Mouse (Mus musculus) embryonic facial prominence, embryonic 11.5 days (tissue): ENCODE measurements around the gene 4930455H04Rik. TPM values are rescaled to one million over a fixed set of nuclear protein-coding genes. Genes with fewer than 3 reads are reported as not detected.

Experiments
- ATAC-seq: fragments of 200-750 bp; cut with Nextera tagmentation; replicated peaks from 2 replicates; pipeline ENCODE4 v1.8.0; 2017; ENCODE audit warnings: low read depth; ENCODE audit not compliant: insufficient number of reproducible peaks, low FRiP score, low TSS enrichment
- DNase-seq: peaks from one replicate; pipeline ENCODE4 v3.0.0-alpha.2; 2015; ENCODE audit warnings: low spot score
- H3K27ac ChIP-seq: fragments of 300-500 bp; sonication (generic); replicated peaks from 2 replicates; pipeline ENCODE4 v1.5.1; 2014; ENCODE audit warnings: mild to moderate bottlenecking, low read depth, low read length, control low read depth
- H3K27me3 ChIP-seq: fragments of 300-500 bp; sonication (generic); 2 replicates; pipeline ENCODE4 v1.6.1; 2014; ENCODE audit warnings: mild to moderate bottlenecking, low read length, moderate library complexity, mixed read lengths; ENCODE audit not compliant: control insufficient read depth, insufficient read depth
- H3K36me3 ChIP-seq: fragments of 300-500 bp; sonication (generic); replicated peaks from 2 replicates; pipeline ENCODE4 v1.6.1; 2014; ENCODE audit warnings: low read depth, mild to moderate bottlenecking, low read length, moderate library complexity, mixed read lengths; ENCODE audit not compliant: control insufficient read depth, insufficient read depth
- H3K4me1 ChIP-seq: fragments of 300-500 bp; sonication (generic); 2 replicates; pipeline ENCODE4 v1.6.1; 2014; ENCODE audit warnings: low read length, mixed read lengths; ENCODE audit not compliant: control insufficient read depth, insufficient read depth
- H3K4me2 ChIP-seq: fragments of 300-500 bp; sonication (generic); 2 replicates; pipeline ENCODE4 v1.6.1; 2014; ENCODE audit warnings: low read depth, mild to moderate bottlenecking, control low read depth, low read length, moderate library complexity
- H3K4me3 ChIP-seq: fragments of 300-500 bp; sonication (generic); 2 replicates; pipeline ENCODE4 v1.5.1; 2014; ENCODE audit warnings: low read depth, low read length, control low read depth
- H3K9ac ChIP-seq: fragments of 300-500 bp; sonication (generic); replicated peaks from 2 replicates; pipeline ENCODE4 v1.6.1; 2014; ENCODE audit warnings: mild to moderate bottlenecking, control low read depth, low read length
- H3K9me3 ChIP-seq: fragments of 300-500 bp; sonication (generic); replicated peaks from 2 replicates; pipeline ENCODE4 v1.6.1; 2016; ENCODE audit warnings: mild to moderate bottlenecking, low read length, inconsistent platforms, mixed read lengths; ENCODE audit not compliant: control insufficient read depth
- WGBS: fragments of 180-500 bp; shearing (Covaris S2); extraction: QIAGEN DNeasy Blood & Tissue Kit; methylation state at CpG from one replicate; pipeline ENCODE4 v1.1.7; 2014; 5-methylcytosine and 5-hydroxymethylcytosine counted together
- polyA plus RNA-seq: library from polyadenylated mRNA; unstranded; fragments of >200 nt; fragmentation: Nextera tagmentation; extraction: Ambion mirVana; gene quantifications from 2 replicates; pipeline ENCODE4 v1.2.1, GENCODE M21; 2014

4930455H04Rik gene
- polyA plus RNA-seq, 1 experiment from 2014 or later, result not detected

- Histone ChIP-seq H3K9me3 (no peaks in the 10 kb centered on the region), H3K4me3 (no peak overlapping the region), H3K9ac (no peak overlapping the region), H3K27me3 (no peaks in the 10 kb centered on the region), H3K27ac (no peak overlapping the region), H3K4me2 (no peak overlapping the region), H3K4me1 (no peaks in the 10 kb centered on the region), H3K36me3 (no peaks in the 10 kb centered on the region)
- DNase-seq, result no peak
- no peak for ATAC-seq
- WGBS, result 75% methylated on average over 6 of the region's 6 CpGs
These were observed 25.3 kb upstream of the 4930455H04Rik start for GRCm38 (mm10) chr3:116942751-116943150.

DNA sequence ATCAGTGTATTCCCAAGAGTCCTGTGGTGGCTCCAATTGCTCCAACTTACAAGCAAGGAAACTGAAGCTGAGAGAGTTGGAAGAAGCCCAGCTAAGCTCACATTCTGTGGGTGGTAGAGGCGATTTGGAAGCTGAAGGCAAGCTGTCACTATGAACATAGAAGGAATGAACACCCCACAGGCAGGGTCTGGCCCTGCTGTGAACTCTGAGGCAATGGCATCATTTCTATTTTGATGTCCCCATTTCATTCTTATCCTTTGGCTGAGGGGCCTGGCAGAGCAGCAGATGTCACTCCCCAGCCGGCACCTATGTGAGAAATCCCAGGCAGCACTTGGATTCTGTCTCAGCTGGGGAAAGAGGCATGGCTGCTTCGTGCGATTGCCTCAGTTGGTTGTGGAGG lies 24.6 kb upstream of the 4930455H04Rik start:
- WGBS, result 87% methylated on average over 4 of the region's 4 CpGs
- Histone ChIP-seq H3K27me3 (no peaks in the 10 kb centered on the region), H3K36me3 (no peaks in the 10 kb centered on the region), H3K4me2 (no peak overlapping the region), H3K9ac (no peak overlapping the region), H3K9me3 (no peaks in the 10 kb centered on the region), H3K4me1 (no peaks in the 10 kb centered on the region), H3K27ac (no peak overlapping the region), H3K4me3 (no peak overlapping the region)
- DNase-seq, result no peak
- ATAC-seq, result no peak

DNA sequence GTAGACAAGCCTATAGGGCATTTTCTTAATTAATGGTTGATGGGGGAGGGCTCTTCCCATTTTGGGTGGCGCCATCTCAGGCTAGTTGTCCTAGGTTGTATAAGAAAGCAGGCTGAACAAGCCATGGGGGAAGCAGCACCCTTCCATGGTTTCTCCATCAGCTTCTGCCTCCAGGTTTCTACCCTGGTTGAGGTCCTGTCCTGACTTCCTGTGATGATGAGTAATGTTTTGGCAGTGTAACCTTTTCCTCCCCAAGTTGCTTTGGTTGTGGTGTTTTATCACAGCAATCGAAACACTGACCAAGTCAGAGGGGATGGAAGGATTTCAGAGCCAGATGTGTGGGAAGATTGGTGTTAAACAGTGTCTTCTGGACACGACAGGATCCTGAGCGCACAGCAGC lies 21.6 kb upstream of the 4930455H04Rik start:
- Histone ChIP-seq H3K9ac (no peak overlapping the region), H3K36me3 (no peaks in the 10 kb centered on the region), H3K27ac (no peak overlapping the region), H3K27me3 (no peaks in the 10 kb centered on the region), H3K4me3 (no peak overlapping the region), H3K4me1 (no peaks in the 10 kb centered on the region), H3K4me2 (no peak overlapping the region), H3K9me3 (no peaks in the 10 kb centered on the region)
- WGBS, result 87% methylated on average over 4 of the region's 4 CpGs
- DNase-seq (no peak), ATAC-seq (no peak)

- H3K9ac ChIP-seq, result no peak overlapping the region
- no peaks in the 10 kb centered on the region for H3K27me3 ChIP-seq
- DNase-seq (no peak), ATAC-seq (no peak)
- H3K4me1 ChIP-seq, result no peaks in the 10 kb centered on the region
- no peak overlapping the region for H3K27ac ChIP-seq
- H3K4me3 ChIP-seq, result no peak overlapping the region
- WGBS, result 92% methylated on average over 6 of the region's 6 CpGs
- H3K36me3 ChIP-seq, result no peaks in the 10 kb centered on the region
- H3K9me3 ChIP-seq, result no peaks in the 10 kb centered on the region
- no peak overlapping the region for H3K4me2 ChIP-seq
These were observed 17.4 kb upstream of the 4930455H04Rik start for GRCm38 (mm10) chr3:116950665-116951115.

DNA sequence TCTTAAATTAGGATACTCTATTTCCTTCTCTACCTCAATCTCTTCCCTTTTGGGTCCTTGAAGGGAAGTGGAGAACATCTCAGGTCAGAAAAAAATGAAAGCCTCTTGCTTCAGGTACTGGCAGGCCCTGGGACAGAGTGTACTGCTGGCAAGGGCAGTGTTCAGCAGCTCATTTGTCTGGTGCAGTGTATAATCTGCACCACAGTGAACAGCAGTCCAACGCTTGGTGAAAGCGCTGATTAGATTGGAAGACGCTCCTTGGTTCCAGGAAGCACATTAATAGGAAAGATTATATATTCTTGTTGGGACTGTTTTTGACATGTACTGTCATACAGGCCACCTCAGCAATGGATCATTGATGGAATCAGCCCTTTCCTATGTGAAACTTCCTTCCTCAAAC lies 16.6 kb upstream of the 4930455H04Rik start:
- H3K9ac ChIP-seq, result no peak overlapping the region
- H3K4me2 ChIP-seq, result no peak overlapping the region
- no peaks in the 10 kb centered on the region for H3K27me3 ChIP-seq
- no peak for DNase-seq
- no peaks in the 10 kb centered on the region for H3K9me3 ChIP-seq
- no peak overlapping the region for H3K4me3 ChIP-seq
- H3K4me1 ChIP-seq, result no peaks in the 10 kb centered on the region
- ATAC-seq, result no peak
- no peak overlapping the region for H3K27ac ChIP-seq
- 95% methylated on average over 3 of the region's 3 CpGs for WGBS
- no peaks in the 10 kb centered on the region for H3K36me3 ChIP-seq

GRCm38 (mm10) chr3:116952242-116952899 lies 15.7 kb upstream of the 4930455H04Rik start:
- Histone ChIP-seq H3K27me3 (no peaks in the 10 kb centered on the region), H3K4me3 (no peak overlapping the region), H3K36me3 (no peaks in the 10 kb centered on the region), H3K27ac (no peak overlapping the region), H3K4me2 (no peak overlapping the region), H3K9ac (no peak overlapping the region), H3K9me3 (no peaks in the 10 kb centered on the region), H3K4me1 (no peaks in the 10 kb centered on the region)
- ATAC-seq, result no peak
- DNase-seq, result no peak
- 70% methylated on average over 8 of the region's 8 CpGs for WGBS

- Histone ChIP-seq H3K4me1 (no peaks in the 10 kb centered on the region), H3K4me2 (no peak overlapping the region), H3K9me3 (no peaks in the 10 kb centered on the region), H3K9ac (no peak overlapping the region), H3K4me3 (no peak overlapping the region), H3K27ac (no peak overlapping the region), H3K27me3 (no peaks in the 10 kb centered on the region), H3K36me3 (no peaks in the 10 kb centered on the region)
- ATAC-seq (no peak), DNase-seq (no peak)
- WGBS, result 88% methylated on average over 6 of the region's 6 CpGs
These were observed 14.7 kb upstream of the 4930455H04Rik start for GRCm38 (mm10) chr3:116953366-116953765.

DNA sequence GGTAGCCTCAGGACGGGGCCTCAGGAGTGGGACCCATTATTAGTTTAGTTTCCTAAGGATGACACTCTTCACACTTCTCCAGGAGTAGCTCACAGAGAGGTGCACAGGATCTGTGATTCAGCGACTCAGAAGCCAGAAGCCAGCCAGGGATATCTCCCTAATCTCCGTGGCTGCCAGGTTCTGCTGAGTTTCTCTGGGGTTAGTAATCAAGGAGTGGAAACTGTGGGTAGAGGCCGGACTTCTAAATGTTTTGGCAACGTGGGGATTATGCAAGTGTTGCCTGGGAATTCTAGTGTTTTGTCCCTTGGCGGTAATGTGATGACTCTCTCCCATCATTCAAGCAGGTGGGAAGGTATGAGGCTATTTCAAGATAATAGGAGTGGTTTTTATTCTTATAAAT lies 13.0 kb upstream of the 4930455H04Rik start:
- 63% methylated on average over 6 of the region's 6 CpGs for WGBS
- Histone ChIP-seq H3K9ac (no peak overlapping the region), H3K36me3 (no peaks in the 10 kb centered on the region), H3K27me3 (no peaks in the 10 kb centered on the region), H3K4me2 (no peak overlapping the region), H3K27ac (no peak overlapping the region), H3K9me3 (no peaks in the 10 kb centered on the region), H3K4me1 (no peaks in the 10 kb centered on the region), H3K4me3 (no peak overlapping the region)
- DNase-seq, result no peak
- ATAC-seq, result no peak
